Mouse (Mus musculus) limb, embryonic 11.5 days (tissue): Measurements from ENCODE around the gene Ppp4r3a. TPM values are rescaled to one million over a fixed set of nuclear protein-coding genes. Genes with fewer than 3 reads are reported as not detected.

ENCODE experiments used
- ATAC-seq: fragments of 200-750 bp; cut with Nextera tagmentation; 2 replicates; pipeline ENCODE4 v1.8.0; 2017; ENCODE audit warnings: low read depth; ENCODE audit not compliant: insufficient number of reproducible peaks, low FRiP score, low TSS enrichment
- DNase-seq: peaks from one replicate; pipeline ENCODE4 v3.0.0-alpha.2; 2015; ENCODE audit warnings: low spot score
- H3K27ac ChIP-seq: fragments of 300-500 bp; sonication (generic); replicated peaks from 2 replicates; pipeline ENCODE4 v1.5.1; 2014; ENCODE audit warnings: low read depth, mild to moderate bottlenecking, low read length
- H3K27me3 ChIP-seq: fragments of 300-500 bp; sonication (generic); 2 replicates; pipeline ENCODE4 v1.6.1; 2014; ENCODE audit warnings: mild to moderate bottlenecking, low read length, mixed read lengths; ENCODE audit not compliant: control insufficient read depth, insufficient read depth
- H3K36me3 ChIP-seq: fragments of 300-500 bp; sonication (generic); 2 replicates; pipeline ENCODE4 v1.6.1; 2014; ENCODE audit warnings: mild to moderate bottlenecking, low read length, moderate library complexity, mixed read lengths; ENCODE audit not compliant: control insufficient read depth, insufficient read depth
- H3K4me1 ChIP-seq: fragments of 300-500 bp; sonication (generic); 2 replicates; pipeline ENCODE4 v1.6.1; 2014; ENCODE audit warnings: low read length, mixed read lengths; ENCODE audit not compliant: control insufficient read depth, insufficient read depth
- H3K4me2 ChIP-seq: fragments of 300-500 bp; sonication (generic); 2 replicates; pipeline ENCODE4 v1.6.1; 2014; ENCODE audit warnings: low read depth, mild to moderate bottlenecking, moderate library complexity; ENCODE audit not compliant: severe bottlenecking
- H3K4me3 ChIP-seq: fragments of 300-500 bp; sonication (generic); 2 replicates; pipeline ENCODE4 v1.5.1; 2014; ENCODE audit warnings: low read depth, low read length
- H3K9ac ChIP-seq: fragments of 300-500 bp; sonication (generic); 2 replicates; pipeline ENCODE4 v1.6.1; 2014; ENCODE audit warnings: mild to moderate bottlenecking, low read length
- H3K9me3 ChIP-seq: fragments of 300-500 bp; sonication (generic); 2 replicates; pipeline ENCODE4 v1.6.1; 2016; ENCODE audit warnings: low read length; ENCODE audit not compliant: control insufficient read depth
- WGBS: fragments of 180-500 bp; shearing (Covaris S2); extraction: QIAGEN DNeasy Blood & Tissue Kit; methylation state at CpG from one replicate; pipeline ENCODE4 v1.1.7; 2014; 5-methylcytosine and 5-hydroxymethylcytosine counted together
- polyA plus RNA-seq: library from polyadenylated mRNA; unstranded; fragments of >200 nt; fragmentation: Nextera tagmentation; extraction: Ambion mirVana; gene quantifications from 2 replicates; pipeline ENCODE4 v1.2.1, GENCODE M21; 2014

Gene Ppp4r3a
- polyA plus RNA-seq, 1 experiment from 2014 or later = 60.9 TPM

- Histone ChIP-seq H3K9me3 (no peaks in the 10 kb centered on the region), H3K36me3 (no peaks in the 10 kb centered on the region), H3K4me1 (peaks cover 38% of the 10 kb centered on the region), H3K27me3 (0 out of 2 replicates have a peak, but pooled peaks cover 3% of the 10 kb centered on the region), H3K9ac (no peak overlapping the region), H3K27ac (no peak overlapping the region), H3K4me3 (no peak overlapping the region), H3K4me2 (no peak overlapping the region)
- no peak for DNase-seq
- WGBS = 40% methylated on average over 16 of the region's 16 CpGs
- no peak for ATAC-seq
These were observed 87.7 kb downstream of the Ppp4r3a start for GRCm38 (mm10) chr12:100995607-100996377.

GRCm38 (mm10) chr12:100994140-100995015 lies 89.1 kb downstream of the Ppp4r3a start:
- Histone ChIP-seq H3K27me3 (0 out of 2 replicates have a peak, but pooled peaks cover 3% of the 10 kb centered on the region), H3K36me3 (no peaks in the 10 kb centered on the region), H3K27ac (no peak overlapping the region), H3K4me1 (peaks cover 48% of the 10 kb centered on the region), H3K4me3 (no peak overlapping the region), H3K9ac (no peak overlapping the region), H3K9me3 (no peaks in the 10 kb centered on the region), H3K4me2 (no peak overlapping the region)
- ATAC-seq (no peak), DNase-seq (no peak)
- WGBS = 86% methylated on average over 3 of the region's 3 CpGs

GRCm38 (mm10) chr12:100993146-100993545 lies 90.4 kb downstream of the Ppp4r3a start:
- no peak overlapping the region for H3K4me2 ChIP-seq
- 49% methylated on average over 3 of the region's 3 CpGs for WGBS
- H3K9me3 ChIP-seq = no peaks in the 10 kb centered on the region
- no peak overlapping the region for H3K9ac ChIP-seq
- 0 out of 2 replicates have a peak, but pooled peaks cover 3% of the 10 kb centered on the region for H3K27me3 ChIP-seq
- H3K27ac ChIP-seq = no peak overlapping the region
- ATAC-seq (no peak), DNase-seq (no peak)
- no peak overlapping the region for H3K4me3 ChIP-seq
- peaks cover 40% of the 10 kb centered on the region for H3K4me1 ChIP-seq
- H3K36me3 ChIP-seq = no peaks in the 10 kb centered on the region

- no peaks in the 10 kb centered on the region for H3K36me3 ChIP-seq
- 0 out of 2 replicates have a peak, but pooled peaks cover 3% of the 10 kb centered on the region for H3K27me3 ChIP-seq
- 75% methylated on average over 7 of the region's 7 CpGs for WGBS
- H3K4me2 ChIP-seq = no peak overlapping the region
- no peak overlapping the region for H3K9ac ChIP-seq
- H3K4me1 ChIP-seq = peaks cover 36% of the 10 kb centered on the region
- no peak overlapping the region for H3K27ac ChIP-seq
- no peak for ATAC-seq
- DNase-seq = no peak
- H3K4me3 ChIP-seq = no peak overlapping the region
- no peaks in the 10 kb centered on the region for H3K9me3 ChIP-seq
These were observed 91.0 kb downstream of the Ppp4r3a start for GRCm38 (mm10) chr12:100992505-100992904.

GRCm38 (mm10) chr12:100991119-100991518 lies 92.4 kb downstream of the Ppp4r3a start:
- Histone ChIP-seq H3K9ac (no peak overlapping the region), H3K9me3 (no peaks in the 10 kb centered on the region), H3K4me2 (no peak overlapping the region), H3K27ac (no peak overlapping the region), H3K36me3 (no peaks in the 10 kb centered on the region), H3K4me1 (peaks cover 31% of the 10 kb centered on the region), H3K4me3 (no peak overlapping the region), H3K27me3 (0 out of 2 replicates have a peak, but pooled peaks cover 3% of the 10 kb centered on the region)
- ATAC-seq (no peak), DNase-seq (no peak)
- WGBS = 67% methylated on average over 3 of the region's 3 CpGs

GRCm38 (mm10) chr12:100990291-100990690 lies 93.2 kb downstream of the Ppp4r3a start:
- Histone ChIP-seq H3K27ac (no peak overlapping the region), H3K9ac (no peak overlapping the region), H3K4me2 (no peak overlapping the region), H3K4me1 (peaks cover 27% of the 10 kb centered on the region), H3K36me3 (no peaks in the 10 kb centered on the region), H3K27me3 (0 out of 2 replicates have a peak, but pooled peaks cover 3% of the 10 kb centered on the region), H3K4me3 (no peak overlapping the region), H3K9me3 (no peaks in the 10 kb centered on the region)
- DNase-seq (peak; percentile 87), ATAC-seq (peak; percentile 88)
- 5% methylated on average over 12 of the region's 12 CpGs for WGBS

GRCm38 (mm10) chr12:100989780-100990288 lies 93.7 kb downstream of the Ppp4r3a start:
- 0 out of 2 replicates have a peak overlapping the region, but pooled peaks have one; percentile 30 for H3K27ac ChIP-seq
- H3K36me3 ChIP-seq = no peaks in the 10 kb centered on the region
- 31% methylated on average over 4 of the region's 4 CpGs for WGBS
- no peaks in the 10 kb centered on the region for H3K9me3 ChIP-seq
- peaks cover 27% of the 10 kb centered on the region for H3K4me1 ChIP-seq
- H3K4me3 ChIP-seq = no peak overlapping the region
- peak overlapping the region; percentile 10; the same call in 1 of the 2 replicates for H3K4me2 ChIP-seq
- H3K9ac ChIP-seq = no peak overlapping the region
- DNase-seq (no peak), ATAC-seq (peak; percentile 26)
- H3K27me3 ChIP-seq = 0 out of 2 replicates have a peak, but pooled peaks cover 3% of the 10 kb centered on the region
